Mouse (Mus musculus) cerebral cortex, adult 2 months (tissue): Measurements from ENCODE around the gene Tbc1d16.

ENCODE experiments used
- WGBS: fragments of 180-500 bp; shearing (Covaris S2); methylation state at CpG from one replicate; pipeline ENCODE4 v1.1.7; 2018; 5-methylcytosine and 5-hydroxymethylcytosine counted together

Gene Tbc1d16

DNA sequence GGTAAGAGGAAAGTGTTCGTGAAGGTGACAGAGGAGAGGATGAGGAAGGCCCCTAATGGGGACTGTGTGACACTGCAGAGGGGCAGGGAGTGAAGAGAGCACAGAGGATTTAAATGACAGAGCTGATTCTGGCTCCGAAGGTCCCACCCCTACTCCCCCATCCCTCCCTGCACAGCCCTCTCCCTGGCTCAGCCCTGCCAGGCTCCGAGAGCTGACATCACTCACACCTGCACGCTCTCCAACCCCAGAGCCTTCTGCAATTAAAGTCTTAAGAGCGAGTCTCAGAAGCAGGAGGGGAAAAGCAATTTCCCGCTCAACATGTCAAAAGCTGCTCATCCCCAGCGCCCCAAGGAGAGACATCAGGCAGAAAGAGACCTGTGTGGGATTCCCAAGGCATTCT is 109.4 kb downstream of the Tbc1d16 start:
- 73% methylated on average over 7 of the region's 7 CpGs for WGBS

DNA sequence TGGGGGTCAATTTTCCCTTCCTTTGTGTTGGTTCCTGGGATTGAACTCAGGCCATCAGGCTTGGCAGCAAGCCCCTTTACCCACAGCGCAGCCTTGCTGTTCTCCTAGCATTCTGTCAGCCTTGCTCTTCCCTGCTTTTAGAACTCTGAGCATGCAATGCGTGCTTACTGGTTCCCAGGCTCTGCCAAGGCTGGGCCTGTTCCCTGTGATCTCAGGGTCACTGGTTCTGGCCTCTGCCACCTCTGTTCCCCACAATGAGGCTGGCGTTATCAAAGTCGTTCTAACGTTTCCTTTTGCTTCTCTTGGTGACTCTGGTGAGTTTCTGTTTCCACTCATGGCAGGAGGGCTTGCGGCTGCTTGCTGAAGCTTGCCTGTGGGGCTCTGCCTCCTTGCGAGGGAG is 110.4 kb downstream of the Tbc1d16 start:
- WGBS = 74% methylated on average over 7 of the region's 7 CpGs

GRCm38 (mm10) chr11:119116992-119117391 is 111.3 kb downstream of the Tbc1d16 start:
- WGBS = 86% methylated on average over 4 of the region's 4 CpGs

DNA sequence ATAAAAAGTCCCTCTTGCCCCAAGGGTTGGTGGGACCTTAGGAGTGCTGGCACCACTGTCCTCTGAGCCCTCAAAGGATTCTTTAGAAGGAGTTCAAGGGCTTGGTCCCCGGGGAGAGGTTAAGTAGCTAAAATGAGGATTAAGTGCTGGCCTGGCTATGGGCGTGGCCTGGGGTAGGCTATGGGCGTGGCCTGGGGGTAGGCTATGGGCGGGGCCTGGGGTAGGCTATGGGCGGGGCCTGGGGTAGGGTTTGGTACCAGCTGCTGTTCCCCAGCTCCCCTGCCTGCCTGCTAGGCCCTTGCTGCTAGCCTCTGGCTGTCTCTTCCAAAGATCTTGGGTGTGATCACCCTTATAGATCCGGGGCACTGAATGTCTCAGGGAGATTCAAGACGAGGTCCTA is 117.0 kb downstream of the Tbc1d16 start:
- WGBS = 26% methylated on average over 7 of the region's 7 CpGs

DNA sequence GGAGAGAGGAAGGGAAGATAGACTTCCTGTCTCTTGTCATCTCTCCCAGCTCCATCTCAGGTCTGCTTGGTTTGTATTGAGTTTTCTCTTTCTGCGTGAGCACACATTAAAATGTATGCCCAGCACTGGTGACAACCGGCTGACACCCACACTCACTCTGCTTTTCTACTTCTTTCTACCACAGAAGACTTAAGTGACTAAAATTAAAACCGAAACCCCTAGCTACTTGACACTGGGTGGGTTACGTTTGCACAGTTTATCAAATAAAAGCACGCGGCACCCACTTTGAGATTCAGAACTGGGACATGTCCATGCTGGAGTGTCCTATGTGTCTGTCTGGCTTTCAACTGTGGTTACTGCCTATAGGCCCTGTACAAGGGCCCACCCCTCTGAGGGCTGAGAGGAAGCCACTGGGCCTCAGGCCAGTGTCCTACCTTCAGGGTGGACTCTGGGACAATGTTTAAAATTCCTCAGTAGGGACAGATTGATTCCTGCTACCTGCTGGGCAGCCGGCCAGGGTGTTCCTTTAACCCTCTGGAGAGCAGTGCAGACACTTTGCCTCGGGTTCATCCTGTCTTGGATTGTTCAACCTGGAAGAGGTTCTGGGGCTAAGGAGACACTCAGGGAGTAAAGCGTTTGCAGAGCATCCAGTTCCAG is 118.8 kb downstream of the Tbc1d16 start:
- WGBS = 53% methylated on average over 9 of the region's 9 CpGs

DNA sequence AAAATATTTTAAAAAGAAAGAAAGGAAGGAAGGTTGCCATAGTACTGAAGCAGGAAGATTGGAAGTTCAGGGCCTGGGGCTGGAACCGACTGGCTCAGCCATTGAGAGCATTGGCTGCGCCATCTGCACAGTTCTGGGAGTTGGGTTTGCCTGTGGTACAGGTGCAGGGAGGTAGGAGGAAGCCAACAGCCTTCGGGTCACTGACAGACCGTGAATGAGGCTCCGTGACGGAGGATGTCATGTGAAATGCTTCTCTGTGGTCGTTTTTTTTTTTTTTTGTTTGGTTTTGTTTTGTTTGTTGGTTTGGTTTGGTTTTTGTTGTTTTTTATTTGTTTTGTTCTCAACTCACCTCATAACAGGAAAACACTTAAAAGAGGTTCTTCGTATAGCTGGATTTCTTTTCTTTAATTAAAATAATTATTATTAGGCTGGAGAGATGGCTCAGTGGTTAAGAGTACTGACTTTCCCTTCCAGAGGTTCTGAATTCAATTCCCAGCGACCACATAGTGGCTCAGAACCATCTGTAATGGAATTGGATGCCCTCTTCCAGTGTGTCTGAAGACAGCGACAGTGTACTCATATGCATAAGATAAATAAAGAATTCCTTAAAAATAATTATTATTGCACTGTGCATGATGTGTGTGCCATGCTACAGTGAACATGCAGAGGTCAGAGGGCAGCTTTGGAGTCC is 119.6 kb downstream of the Tbc1d16 start:
- 86% methylated on average over 10 of the region's 10 CpGs for WGBS

- 49% methylated on average over 6 of the region's 6 CpGs for WGBS
Observed at GRCm38 (mm10) chr11:119106289-119106688, 122.0 kb downstream of the Tbc1d16 start.

DNA sequence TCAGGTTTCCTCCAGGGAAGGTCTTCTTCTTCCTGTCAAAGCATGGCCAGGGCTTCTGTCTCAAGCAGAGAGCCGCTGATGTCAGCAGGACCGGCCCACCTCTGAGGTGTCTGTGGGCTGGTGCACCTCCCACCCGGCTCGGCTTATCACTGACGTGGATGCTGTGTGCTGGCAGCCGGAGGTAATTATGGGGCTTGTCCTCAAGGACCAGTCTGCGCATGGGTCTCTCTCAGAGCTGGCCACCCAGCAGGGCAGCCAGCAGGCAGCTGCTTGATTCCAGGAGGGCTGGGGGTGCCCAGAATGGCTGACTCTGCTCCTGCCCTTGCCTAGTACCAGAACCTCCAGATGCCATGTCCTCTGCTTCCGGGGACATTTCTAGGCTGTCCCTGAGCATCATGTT is 122.6 kb downstream of the Tbc1d16 start:
- 58% methylated on average over 8 of the region's 8 CpGs for WGBS

DNA sequence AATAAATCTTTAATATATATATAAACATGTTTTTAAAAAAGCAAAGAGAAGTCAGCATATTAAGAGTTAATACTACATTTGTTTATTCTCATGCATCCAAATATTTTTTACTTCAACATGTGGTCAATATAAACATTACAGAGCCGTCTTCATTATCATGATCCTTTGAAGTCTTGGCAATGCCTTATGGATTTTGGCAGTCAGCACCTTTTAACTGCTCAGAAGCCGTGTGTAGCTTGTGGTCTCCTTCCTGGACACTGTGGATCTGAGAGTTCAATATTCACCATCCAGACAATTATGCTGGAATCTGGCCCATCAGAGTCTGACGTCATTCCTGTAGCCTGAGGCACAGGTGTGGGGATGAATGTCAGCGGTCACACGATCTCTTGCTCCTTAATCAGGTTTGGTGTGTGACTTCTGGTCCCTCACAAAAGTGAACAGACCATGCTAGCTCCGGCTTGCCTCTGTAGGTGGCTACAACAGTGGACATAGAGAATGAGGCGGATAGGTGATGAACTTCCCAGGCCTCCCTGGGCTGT is 123.2 kb downstream of the Tbc1d16 start:
- 67% methylated on average over 7 of the region's 7 CpGs for WGBS

- 82% methylated on average over 3 of the region's 3 CpGs for WGBS
Observed at GRCm38 (mm10) chr11:119103991-119104390, 124.3 kb downstream of the Tbc1d16 start.

DNA sequence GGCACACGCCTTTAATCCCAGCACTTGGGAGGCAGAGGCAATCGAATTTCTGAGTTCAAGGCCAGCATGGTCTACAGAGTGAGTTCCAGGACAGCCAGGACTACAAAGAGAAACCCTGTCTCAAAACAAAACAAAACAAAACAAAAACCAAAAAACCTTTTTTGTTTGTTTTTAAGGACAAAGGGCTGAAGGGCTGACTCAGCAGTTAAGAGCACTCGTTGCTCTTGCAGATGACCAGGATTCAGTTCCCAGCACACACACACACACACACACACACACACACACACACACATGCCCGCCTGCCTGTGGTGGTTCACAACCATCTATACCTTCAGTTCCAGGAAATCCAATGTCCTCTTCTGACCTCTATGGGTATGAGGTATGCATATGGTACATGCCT is 127.9 kb downstream of the Tbc1d16 start:
- WGBS = 78% methylated on average over 4 of the region's 4 CpGs

- 76% methylated on average over 4 of the region's 4 CpGs for WGBS
Observed at GRCm38 (mm10) chr11:119098202-119098601, 130.1 kb downstream of the Tbc1d16 start.

DNA sequence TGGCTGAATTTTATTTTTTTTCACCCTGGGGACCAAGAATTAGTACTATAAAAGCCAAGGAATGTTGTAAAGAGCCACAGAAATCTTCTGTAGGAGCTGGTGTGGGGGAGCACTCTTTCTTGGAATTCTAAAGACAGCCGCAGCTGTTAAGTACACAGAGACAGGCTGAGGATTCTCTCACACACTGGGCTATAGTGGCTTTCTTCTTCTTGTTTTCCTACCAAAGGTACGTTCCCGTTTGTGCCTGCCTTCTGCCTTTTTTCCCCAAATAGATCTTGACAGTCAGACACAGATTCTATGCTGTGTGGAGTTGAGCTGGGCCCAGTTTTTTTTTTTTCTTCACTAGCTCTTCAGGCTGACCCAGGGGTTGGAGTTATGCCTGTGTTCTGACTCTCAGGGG is 132.9 kb downstream of the Tbc1d16 start:
- 34% methylated on average over 3 of the region's 3 CpGs for WGBS

DNA sequence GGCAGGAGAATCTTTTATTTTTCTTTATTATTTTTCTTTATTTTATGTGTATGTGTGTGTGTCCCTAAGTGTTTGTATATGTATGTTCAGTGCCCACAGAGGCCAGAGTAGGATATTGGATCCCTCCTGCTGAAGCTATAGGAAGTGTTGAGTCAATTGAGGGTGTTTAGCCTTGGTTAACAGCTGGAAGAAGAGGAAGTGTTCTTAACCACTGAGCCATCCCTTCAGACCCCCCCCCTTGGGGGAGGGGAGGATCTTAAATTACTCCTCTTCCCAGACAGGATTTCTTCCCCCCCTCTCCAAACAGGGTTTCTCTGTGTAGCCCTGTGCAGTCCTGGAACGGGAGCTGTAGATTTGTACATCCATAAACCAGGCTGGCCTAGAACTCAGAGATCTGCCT is 135.0 kb downstream of the Tbc1d16 start:
- WGBS = 76% methylated on average over 1 of the region's 1 CpGs
